Mouse (Mus musculus): ENCODE measurements around the gene Grb2. TPM values are rescaled to one million over a fixed set of nuclear protein-coding genes. Genes with fewer than 3 reads are reported as not detected.

Grb2 gene
- polyA plus RNA-seq, 1 experiment from 2014 or later = 39.6 TPM

GRCm38 (mm10) chr11:115742926-115743325, 34.5 kb upstream of the Grb2 start:
- H3K4me3 ChIP-seq (ENCODE audit: low read depth, low read length) = no peak overlapping the region
- 85% methylated on average over 9 of the region's 9 CpGs for WGBS
- H3K4me2 ChIP-seq (replicated peaks; ENCODE audit: low read depth, low read length) = no peak overlapping the region
- no peak overlapping the region for H3K9ac ChIP-seq (replicated peaks; ENCODE audit: low read depth, low read length)
- H3K27ac ChIP-seq (ENCODE audit: low read length) = no peak overlapping the region
- no peaks in the 10 kb centered on the region for H3K36me3 ChIP-seq (ENCODE audit: control insufficient read depth, insufficient read depth, low read length)
- H3K4me1 ChIP-seq (ENCODE audit: control insufficient read depth, insufficient read depth, low read length) = 0 out of 2 replicates have a peak, but pooled peaks cover 2% of the 10 kb centered on the region
- no peaks in the 10 kb centered on the region for H3K9me3 ChIP-seq (ENCODE audit: control insufficient read depth, low read depth, low read length)
- H3K27me3 ChIP-seq (ENCODE audit: control insufficient read depth, insufficient read depth, low read length) = no peaks in the 10 kb centered on the region
- no peak for ATAC-seq (ENCODE audit: insufficient number of reproducible peaks, insufficient read depth, low FRiP score, low read depth)

GRCm38 (mm10) chr11:115741070-115741469, 32.7 kb upstream of the Grb2 start:
- Histone ChIP-seq H3K4me2 (replicated peaks; ENCODE audit: low read depth, low read length) (no peak overlapping the region), H3K9ac (replicated peaks; ENCODE audit: low read depth, low read length) (no peak overlapping the region), H3K36me3 (ENCODE audit: control insufficient read depth, insufficient read depth, low read length) (no peaks in the 10 kb centered on the region), H3K27me3 (ENCODE audit: control insufficient read depth, insufficient read depth, low read length) (no peaks in the 10 kb centered on the region), H3K9me3 (ENCODE audit: control insufficient read depth, low read depth, low read length) (no peaks in the 10 kb centered on the region), H3K4me1 (ENCODE audit: control insufficient read depth, insufficient read depth, low read length) (0 out of 2 replicates have a peak, but pooled peaks cover 2% of the 10 kb centered on the region), H3K4me3 (ENCODE audit: low read depth, low read length) (no peak overlapping the region), H3K27ac (ENCODE audit: low read length) (no peak overlapping the region)
- ATAC-seq (ENCODE audit: insufficient number of reproducible peaks, insufficient read depth, low FRiP score, low read depth) = no peak
- 82% methylated on average over 11 of the region's 11 CpGs for WGBS

GRCm38 (mm10) chr11:115738275-115738885, 30.0 kb upstream of the Grb2 start:
- no peak overlapping the region for H3K27ac ChIP-seq (ENCODE audit: low read length)
- H3K36me3 ChIP-seq (ENCODE audit: control insufficient read depth, insufficient read depth, low read length) = no peaks in the 10 kb centered on the region
- H3K27me3 ChIP-seq (ENCODE audit: control insufficient read depth, insufficient read depth, low read length) = no peaks in the 10 kb centered on the region
- no peaks in the 10 kb centered on the region for H3K9me3 ChIP-seq (ENCODE audit: control insufficient read depth, low read depth, low read length)
- H3K9ac ChIP-seq (replicated peaks; ENCODE audit: low read depth, low read length) = no peak overlapping the region
- H3K4me3 ChIP-seq (ENCODE audit: low read depth, low read length) = no peak overlapping the region
- ATAC-seq (ENCODE audit: insufficient number of reproducible peaks, insufficient read depth, low FRiP score, low read depth) = no peak
- no peak overlapping the region for H3K4me2 ChIP-seq (replicated peaks; ENCODE audit: low read depth, low read length)
- 0 out of 2 replicates have a peak, but pooled peaks cover 5% of the 10 kb centered on the region for H3K4me1 ChIP-seq (ENCODE audit: control insufficient read depth, insufficient read depth, low read length)
- WGBS = 40% methylated on average over 13 of the region's 13 CpGs

- Histone ChIP-seq H3K27ac (ENCODE audit: low read length) (no peak overlapping the region), H3K36me3 (ENCODE audit: control insufficient read depth, insufficient read depth, low read length) (no peaks in the 10 kb centered on the region), H3K4me1 (ENCODE audit: control insufficient read depth, insufficient read depth, low read length) (0 out of 2 replicates have a peak, but pooled peaks cover 5% of the 10 kb centered on the region), H3K4me2 (replicated peaks; ENCODE audit: low read depth, low read length) (no peak overlapping the region), H3K4me3 (ENCODE audit: low read depth, low read length) (no peak overlapping the region), H3K9ac (replicated peaks; ENCODE audit: low read depth, low read length) (no peak overlapping the region), H3K27me3 (ENCODE audit: control insufficient read depth, insufficient read depth, low read length) (no peaks in the 10 kb centered on the region), H3K9me3 (ENCODE audit: control insufficient read depth, low read depth, low read length) (no peaks in the 10 kb centered on the region)
- 69% methylated on average over 10 of the region's 10 CpGs for WGBS
- no peak for ATAC-seq (ENCODE audit: insufficient number of reproducible peaks, insufficient read depth, low FRiP score, low read depth)
Observed at GRCm38 (mm10) chr11:115737608-115738208, 29.3 kb upstream of the Grb2 start.

- Histone ChIP-seq H3K27me3 (ENCODE audit: control insufficient read depth, insufficient read depth, low read length) (no peaks in the 10 kb centered on the region), H3K9me3 (ENCODE audit: control insufficient read depth, low read depth, low read length) (no peaks in the 10 kb centered on the region), H3K36me3 (ENCODE audit: control insufficient read depth, insufficient read depth, low read length) (no peaks in the 10 kb centered on the region), H3K4me2 (replicated peaks; ENCODE audit: low read depth, low read length) (no peak overlapping the region), H3K27ac (ENCODE audit: low read length) (no peak overlapping the region), H3K4me1 (ENCODE audit: control insufficient read depth, insufficient read depth, low read length) (0 out of 2 replicates have a peak, but pooled peaks cover 5% of the 10 kb centered on the region), H3K9ac (replicated peaks; ENCODE audit: low read depth, low read length) (no peak overlapping the region), H3K4me3 (ENCODE audit: low read depth, low read length) (no peak overlapping the region)
- no peak for ATAC-seq (ENCODE audit: insufficient number of reproducible peaks, insufficient read depth, low FRiP score, low read depth)
- WGBS = 50% methylated on average over 11 of the region's 11 CpGs
Observed at GRCm38 (mm10) chr11:115734041-115734686, 25.8 kb upstream of the Grb2 start.

- Histone ChIP-seq H3K36me3 (ENCODE audit: control insufficient read depth, insufficient read depth, low read length) (no peaks in the 10 kb centered on the region), H3K9me3 (ENCODE audit: control insufficient read depth, low read depth, low read length) (no peaks in the 10 kb centered on the region), H3K27ac (ENCODE audit: low read length) (no peak overlapping the region), H3K4me1 (ENCODE audit: control insufficient read depth, insufficient read depth, low read length) (no peaks in the 10 kb centered on the region), H3K27me3 (ENCODE audit: control insufficient read depth, insufficient read depth, low read length) (no peaks in the 10 kb centered on the region), H3K4me3 (ENCODE audit: low read depth, low read length) (no peak overlapping the region), H3K9ac (replicated peaks; ENCODE audit: low read depth, low read length) (no peak overlapping the region), H3K4me2 (replicated peaks; ENCODE audit: low read depth, low read length) (no peak overlapping the region)
- WGBS = 73% methylated on average over 2 of the region's 2 CpGs
- no peak for ATAC-seq (ENCODE audit: insufficient number of reproducible peaks, insufficient read depth, low FRiP score, low read depth)
Observed at GRCm38 (mm10) chr11:115723231-115723630, 14.8 kb upstream of the Grb2 start.

GRCm38 (mm10) chr11:115722638-115723037, 14.2 kb upstream of the Grb2 start:
- ATAC-seq (ENCODE audit: insufficient number of reproducible peaks, insufficient read depth, low FRiP score, low read depth) = no peak
- no peaks in the 10 kb centered on the region for H3K27me3 ChIP-seq (ENCODE audit: control insufficient read depth, insufficient read depth, low read length)
- no peaks in the 10 kb centered on the region for H3K36me3 ChIP-seq (ENCODE audit: control insufficient read depth, insufficient read depth, low read length)
- 0 out of 2 replicates have a peak overlapping the region, but pooled peaks have one; percentile 18 for H3K4me2 ChIP-seq (replicated peaks; ENCODE audit: low read depth, low read length)
- H3K27ac ChIP-seq (ENCODE audit: low read length) = 0 out of 2 replicates have a peak overlapping the region, but pooled peaks have one; percentile 21
- H3K9ac ChIP-seq (replicated peaks; ENCODE audit: low read depth, low read length) = no peak overlapping the region
- WGBS = 20% methylated on average over 14 of the region's 14 CpGs
- no peak overlapping the region for H3K4me3 ChIP-seq (ENCODE audit: low read depth, low read length)
- no peaks in the 10 kb centered on the region for H3K4me1 ChIP-seq (ENCODE audit: control insufficient read depth, insufficient read depth, low read length)
- H3K9me3 ChIP-seq (ENCODE audit: control insufficient read depth, low read depth, low read length) = no peaks in the 10 kb centered on the region

- H3K27ac ChIP-seq (ENCODE audit: low read length) = no peak overlapping the region
- no peak overlapping the region for H3K4me3 ChIP-seq (ENCODE audit: low read depth, low read length)
- H3K4me1 ChIP-seq (ENCODE audit: control insufficient read depth, insufficient read depth, low read length) = no peaks in the 10 kb centered on the region
- no peak for ATAC-seq (ENCODE audit: insufficient number of reproducible peaks, insufficient read depth, low FRiP score, low read depth)
- no peak overlapping the region for H3K9ac ChIP-seq (replicated peaks; ENCODE audit: low read depth, low read length)
- H3K36me3 ChIP-seq (ENCODE audit: control insufficient read depth, insufficient read depth, low read length) = no peaks in the 10 kb centered on the region
- H3K4me2 ChIP-seq (replicated peaks; ENCODE audit: low read depth, low read length) = no peak overlapping the region
- H3K9me3 ChIP-seq (ENCODE audit: control insufficient read depth, low read depth, low read length) = no peaks in the 10 kb centered on the region
- no peaks in the 10 kb centered on the region for H3K27me3 ChIP-seq (ENCODE audit: control insufficient read depth, insufficient read depth, low read length)
- WGBS = 56% methylated on average over 8 of the region's 8 CpGs
Observed at GRCm38 (mm10) chr11:115717660-115718390, 9.4 kb upstream of the Grb2 start.
